Mouse (Mus musculus): Measurements from ENCODE around the gene Pik3r1.

GRCm38 (mm10) chr13:101760953-101761352 is 7.1 kb downstream of the Pik3r1 start:
- TF ChIP-seq CTCF (IDR thresholded peaks at IDR 0.05; ENCODE audit: low read depth), result no peak
- peak; percentile 12; the same call in 1 of the 2 replicates for TF ChIP-seq EP300 (IDR thresholded peaks at IDR 0.05; ENCODE audit: low read depth)

Data from liver, postnatal 0 days (tissue).